Mouse (Mus musculus) ovary, adult 18-20 months (tissue): ENCODE results near the gene Gm36210.

Source experiments
- DNase-seq: peaks from one replicate; pipeline ENCODE4 v3.0.0; 2022; ENCODE audit warnings: low spot score, mixed read lengths

The Gm36210 gene

GRCm38 (mm10) chr7:4922931-4923565 is 16.7 kb upstream of the Gm36210 start:
- DNase-seq = no peak

GRCm38 (mm10) chr7:4922508-4922907 is 16.2 kb upstream of the Gm36210 start:
- peak; percentile 59 for DNase-seq

DNA sequence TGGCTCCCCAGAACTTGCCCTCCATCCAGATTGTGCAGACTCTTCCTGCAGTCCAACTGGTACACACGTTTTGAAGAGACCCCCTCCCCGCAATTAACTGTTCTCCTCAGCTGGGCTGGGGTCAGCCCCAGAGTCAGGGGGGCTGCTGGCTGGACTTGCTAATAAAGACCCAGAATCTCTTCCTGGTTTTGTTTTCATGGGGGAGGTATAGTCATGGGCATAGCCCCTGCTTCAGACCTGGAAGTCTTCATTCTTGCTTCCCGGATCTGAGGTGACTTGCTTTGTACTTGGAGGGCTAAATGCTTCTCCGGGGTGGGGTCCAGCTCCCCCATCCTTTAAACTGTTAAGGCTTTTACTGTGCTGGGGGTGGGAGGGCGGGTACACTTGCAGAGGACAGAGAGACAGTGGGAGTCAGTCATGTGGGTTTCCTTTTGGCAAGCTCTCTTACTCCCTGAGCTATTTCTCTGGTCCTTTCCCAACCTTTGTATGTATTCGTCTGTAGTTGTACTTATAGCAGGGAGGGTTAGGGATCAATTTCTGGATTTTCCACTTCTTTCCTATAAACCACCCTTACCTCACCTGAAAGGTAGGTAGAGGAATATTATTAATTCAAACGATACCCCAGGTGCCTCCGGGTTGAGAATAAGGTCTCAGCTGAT is 15.6 kb upstream of the Gm36210 start, which contains the start of gene Nat14:
Gene Nat14 (plus strand): TSS at position 205 of the 659 bp plus-strand sequence.
- DNase-seq = no peak

DNA sequence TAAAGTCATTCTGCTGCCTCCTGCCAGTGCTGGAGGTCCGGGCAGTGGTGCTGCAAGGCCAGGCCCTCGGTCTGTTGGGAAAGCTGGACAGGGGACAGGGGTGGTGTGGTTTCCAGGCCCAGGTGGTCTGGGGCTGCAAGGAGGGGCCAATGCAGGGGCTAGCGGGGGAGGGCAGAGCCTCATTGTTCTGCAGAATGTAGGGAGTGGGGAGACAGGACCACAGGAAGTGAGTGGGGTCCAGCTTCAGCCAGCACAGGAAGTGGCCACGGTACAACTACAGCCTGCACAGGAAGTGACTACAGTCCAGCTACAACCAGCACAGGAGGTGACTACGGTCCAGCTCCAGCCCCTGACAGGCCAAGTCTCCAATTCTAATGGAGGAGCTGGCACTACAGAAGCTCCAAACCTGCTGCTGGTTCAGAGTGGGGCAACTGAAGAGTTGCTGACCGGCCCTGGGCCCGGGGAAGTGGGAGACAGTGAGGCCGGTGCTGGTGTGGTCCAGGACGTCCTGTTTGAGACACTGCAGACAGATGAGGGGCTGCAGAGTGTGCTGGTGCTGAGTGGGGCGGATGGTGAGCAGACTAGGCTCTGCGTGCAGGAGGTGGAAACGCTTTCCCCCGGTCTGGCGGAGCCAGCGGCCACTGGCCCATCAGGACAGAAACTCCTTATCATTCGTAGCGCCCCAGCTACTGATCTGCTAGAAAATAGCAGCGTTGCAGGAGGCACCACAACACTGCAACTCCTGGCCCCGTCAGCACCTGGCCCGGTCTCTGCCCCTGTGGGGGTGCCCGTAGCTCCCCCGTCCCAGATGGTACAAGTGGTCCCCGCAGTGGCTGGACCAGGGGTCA is 14.9 kb upstream of the Gm36210 start:
- no peak for DNase-seq

- DNase-seq = no peak
These were observed 14.2 kb upstream of the Gm36210 start for GRCm38 (mm10) chr7:4920496-4920895.

DNA sequence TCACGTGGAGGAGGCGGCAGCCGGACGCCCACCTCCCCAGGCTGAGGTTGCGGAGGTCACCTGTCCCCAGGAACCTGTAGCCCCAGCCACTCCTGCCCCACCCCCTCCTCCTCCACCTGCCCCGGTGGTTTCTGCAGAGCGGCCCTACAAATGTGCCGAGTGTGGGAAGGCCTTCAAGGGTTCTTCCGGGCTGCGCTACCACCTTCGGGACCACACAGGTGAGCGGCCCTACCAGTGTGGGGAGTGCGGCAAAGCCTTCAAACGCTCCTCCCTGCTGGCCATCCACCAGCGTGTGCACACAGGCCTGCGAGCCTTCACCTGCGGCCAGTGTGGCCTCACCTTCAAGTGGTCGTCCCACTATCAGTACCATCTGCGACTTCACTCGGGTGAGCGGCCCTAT is 13.7 kb upstream of the Gm36210 start:
- DNase-seq = no peak

DNA sequence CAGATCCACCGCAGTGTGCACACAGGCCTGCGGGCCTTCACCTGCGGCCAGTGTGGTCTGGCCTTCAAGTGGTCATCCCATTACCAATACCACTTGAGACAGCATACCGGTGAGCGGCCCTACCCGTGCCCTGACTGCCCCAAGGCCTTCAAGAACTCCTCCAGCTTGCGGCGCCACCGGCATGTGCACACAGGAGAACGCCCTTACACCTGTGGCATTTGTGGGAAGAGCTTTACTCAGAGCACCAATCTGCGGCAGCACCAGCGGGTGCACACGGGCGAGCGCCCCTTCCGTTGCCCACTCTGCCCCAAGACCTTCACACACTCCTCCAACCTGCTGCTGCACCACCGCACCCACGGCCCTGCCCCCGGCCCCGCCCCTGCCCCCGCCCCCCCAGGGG is 12.8 kb upstream of the Gm36210 start:
- DNase-seq = no peak

GRCm38 (mm10) chr7:4918681-4919080 is 12.4 kb upstream of the Gm36210 start:
- no peak for DNase-seq

DNA sequence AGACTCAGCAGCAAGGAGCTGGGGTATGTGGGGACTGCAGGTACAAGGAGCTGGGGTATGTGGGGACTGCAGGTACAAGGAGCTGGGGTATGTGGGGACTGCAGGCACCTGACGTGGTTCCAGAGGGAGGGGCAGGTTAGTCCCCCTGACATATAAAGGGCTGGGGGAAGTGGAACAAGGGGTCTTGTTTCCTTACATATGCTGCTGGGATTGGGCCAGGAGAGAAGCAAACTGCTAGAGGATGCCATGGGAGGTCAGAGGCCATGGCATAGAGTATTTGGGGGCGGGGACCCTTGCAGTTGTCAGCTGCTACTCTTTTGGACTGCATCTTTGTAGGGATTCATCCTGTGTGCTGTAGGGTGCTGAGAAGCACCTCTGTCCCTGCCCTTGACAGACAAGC is 11.2 kb upstream of the Gm36210 start:
- no peak for DNase-seq

DNA sequence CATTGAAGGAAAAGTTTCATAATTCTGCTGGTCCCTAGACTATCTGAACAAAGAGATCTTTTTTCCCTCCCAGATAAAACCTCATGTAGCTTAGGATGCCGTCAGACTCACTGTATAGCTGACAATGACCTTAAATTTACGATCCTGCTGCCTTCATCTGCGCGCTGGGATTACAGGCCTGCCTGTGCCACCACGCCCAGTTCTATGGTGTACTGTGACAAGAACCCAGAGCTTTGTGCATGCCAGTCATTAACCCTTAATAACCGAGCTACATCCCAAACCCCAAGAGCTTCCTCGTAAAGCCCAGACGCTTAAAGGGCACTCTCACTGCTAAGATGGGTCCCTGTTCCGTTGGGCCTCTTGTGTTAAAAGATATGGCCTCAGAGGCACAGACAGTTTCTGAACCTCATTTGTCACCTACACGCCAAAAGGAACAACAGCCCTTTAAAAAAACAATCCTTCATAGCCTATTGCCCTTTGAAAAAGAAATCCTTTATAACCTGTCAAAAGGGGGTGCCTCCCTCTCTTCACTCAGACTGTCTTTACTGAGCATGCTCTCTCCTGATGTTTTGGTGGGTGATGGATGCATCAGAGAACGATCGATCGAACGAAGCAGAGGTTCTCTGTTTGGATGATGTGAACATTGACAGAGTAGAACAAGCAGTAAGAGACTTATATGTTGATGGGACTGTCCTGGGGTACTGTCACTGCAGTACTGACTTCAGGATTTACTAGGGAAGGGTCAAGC is 9.5 kb upstream of the Gm36210 start:
- no peak for DNase-seq

DNA sequence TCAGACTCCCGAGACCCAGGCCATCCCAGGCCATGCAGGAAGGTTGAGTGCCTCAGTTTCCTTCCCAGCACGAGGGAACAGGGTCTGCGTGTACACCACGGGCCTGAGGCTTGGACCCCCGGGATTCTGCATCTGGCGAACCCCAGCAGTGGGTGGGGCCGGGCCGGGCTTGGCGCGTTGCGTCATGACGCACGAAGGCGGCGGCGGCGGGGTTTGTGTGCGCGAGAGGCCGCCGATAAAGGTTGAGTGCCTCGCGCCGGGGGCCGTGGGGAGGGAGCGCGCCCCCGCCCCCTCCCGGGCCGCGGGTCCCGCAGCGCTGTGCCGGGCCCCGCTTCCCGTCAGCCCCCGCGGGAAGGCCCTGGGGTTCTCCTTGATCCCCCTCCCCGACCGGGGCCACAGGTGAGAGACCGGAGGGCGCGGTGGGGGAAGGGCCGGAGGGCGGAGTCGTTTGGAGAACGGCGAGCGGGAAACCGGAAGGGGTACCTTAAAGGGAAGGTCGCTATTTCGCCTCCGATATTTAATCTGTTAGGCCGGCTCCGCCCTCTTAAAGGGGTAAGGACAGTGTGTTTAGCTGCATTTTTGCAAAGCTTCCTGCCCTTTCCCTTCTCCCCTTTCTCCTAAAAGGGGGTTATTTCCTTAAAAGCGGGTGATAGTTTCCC is 8.8 kb upstream of the Gm36210 start, which contains the start of gene Zfp628:
Gene Zfp628 (plus strand): TSS at position 211 of the 659 bp plus-strand sequence.
- peak; percentile 83 for DNase-seq

- no peak for DNase-seq
These were observed 5.9 kb upstream of the Gm36210 start for GRCm38 (mm10) chr7:4912248-4912647.

GRCm38 (mm10) chr7:4911561-4911960 is 5.2 kb upstream of the Gm36210 start:
- DNase-seq = no peak

DNA sequence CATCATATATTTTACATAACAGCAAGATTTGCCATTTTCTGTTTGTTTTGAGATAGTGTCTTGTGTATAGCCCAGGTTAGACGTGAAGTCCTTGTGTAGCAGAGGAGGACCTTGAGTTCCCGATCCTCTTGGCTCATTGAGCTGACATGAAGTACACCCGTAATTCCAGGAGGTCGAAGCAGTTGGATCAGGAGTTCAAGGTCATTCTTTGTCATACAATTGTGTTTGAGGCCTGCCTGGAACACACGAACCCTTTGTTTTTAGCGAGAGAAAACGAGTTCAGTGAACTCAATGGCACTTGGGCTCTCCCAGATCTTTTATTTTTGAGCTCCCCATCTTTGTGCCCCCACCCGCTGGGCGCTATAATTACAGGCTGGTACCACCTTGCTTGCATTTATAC is 3.9 kb downstream of the Gm36210 start:
- DNase-seq = no peak

DNA sequence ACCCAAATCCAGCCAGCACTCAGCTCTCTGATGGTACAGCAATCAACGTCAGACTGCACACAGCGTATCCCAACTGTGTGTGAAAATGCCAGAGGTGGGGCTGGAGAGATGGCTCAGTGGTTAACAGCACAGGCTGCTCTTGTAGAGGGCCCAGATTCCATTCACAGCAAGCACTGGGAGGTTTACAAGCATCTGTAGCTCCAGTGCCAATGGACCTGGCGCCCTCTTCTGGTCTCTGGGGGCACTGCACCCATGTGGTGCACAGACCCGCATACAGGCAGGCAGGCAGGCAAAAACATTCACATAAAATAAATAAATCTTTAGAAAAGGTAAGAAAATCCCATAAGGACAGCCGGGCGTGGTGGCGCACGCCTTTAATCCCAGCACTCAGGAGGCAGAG is 5.1 kb downstream of the Gm36210 start:
- DNase-seq = no peak

DNA sequence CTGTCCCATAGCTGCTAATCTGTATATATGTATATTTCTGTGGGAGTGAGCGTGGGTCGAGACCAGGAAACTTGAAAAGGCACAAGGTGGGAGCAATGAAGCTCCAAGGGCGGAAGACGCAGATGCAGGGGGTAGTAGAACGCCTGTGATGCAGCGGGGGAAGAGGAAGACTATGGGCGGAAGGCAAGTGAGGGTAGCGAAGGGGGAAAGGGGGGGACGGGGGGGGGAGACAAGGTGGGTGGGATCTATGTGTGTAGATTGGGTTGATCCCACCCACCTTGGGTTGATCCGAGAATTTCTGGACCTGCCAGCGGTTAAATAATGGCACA is 5.8 kb downstream of the Gm36210 start:
- DNase-seq = no peak

DNA sequence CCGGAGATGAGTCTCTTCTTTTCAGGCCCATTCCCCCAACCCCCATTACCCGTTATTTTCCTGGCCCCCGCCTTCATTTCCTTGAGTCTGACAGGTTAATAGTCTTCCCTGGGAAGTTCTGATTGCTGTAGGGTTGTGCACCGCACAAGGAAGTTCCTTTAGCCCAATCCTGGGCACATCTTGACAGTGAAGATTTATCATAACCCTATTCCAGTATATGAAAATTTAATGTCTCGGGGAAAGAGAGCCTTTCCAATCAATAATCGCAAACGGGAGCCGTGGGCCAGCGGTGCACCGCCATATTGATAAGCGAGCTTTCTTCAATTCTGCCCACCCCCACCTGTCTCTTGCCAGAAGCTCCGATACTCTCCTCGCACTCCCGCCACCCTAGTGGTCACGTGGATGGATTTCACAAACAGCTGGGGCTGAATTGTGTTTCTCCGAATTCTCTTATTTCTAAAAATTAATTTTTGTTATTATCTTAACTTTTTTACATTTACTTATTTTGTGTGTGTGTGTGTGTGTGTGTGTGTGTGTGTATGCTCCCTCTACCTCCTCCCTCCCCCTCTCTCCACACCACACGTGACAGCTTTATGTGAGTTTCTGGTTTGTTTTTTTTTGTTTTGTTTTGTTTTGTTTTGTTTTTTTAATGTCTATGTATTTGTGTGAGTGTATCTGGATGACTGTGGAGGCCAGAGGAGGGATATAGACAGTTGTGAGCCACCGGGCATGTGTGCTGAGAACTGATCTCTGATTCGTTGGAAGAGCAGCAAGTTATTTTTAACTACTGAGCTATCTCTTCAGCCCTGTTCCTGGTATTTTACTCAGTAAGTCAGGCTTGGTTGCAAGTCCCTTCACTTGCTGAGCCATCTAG is 6.4 kb downstream of the Gm36210 start:
- DNase-seq = no peak

DNA sequence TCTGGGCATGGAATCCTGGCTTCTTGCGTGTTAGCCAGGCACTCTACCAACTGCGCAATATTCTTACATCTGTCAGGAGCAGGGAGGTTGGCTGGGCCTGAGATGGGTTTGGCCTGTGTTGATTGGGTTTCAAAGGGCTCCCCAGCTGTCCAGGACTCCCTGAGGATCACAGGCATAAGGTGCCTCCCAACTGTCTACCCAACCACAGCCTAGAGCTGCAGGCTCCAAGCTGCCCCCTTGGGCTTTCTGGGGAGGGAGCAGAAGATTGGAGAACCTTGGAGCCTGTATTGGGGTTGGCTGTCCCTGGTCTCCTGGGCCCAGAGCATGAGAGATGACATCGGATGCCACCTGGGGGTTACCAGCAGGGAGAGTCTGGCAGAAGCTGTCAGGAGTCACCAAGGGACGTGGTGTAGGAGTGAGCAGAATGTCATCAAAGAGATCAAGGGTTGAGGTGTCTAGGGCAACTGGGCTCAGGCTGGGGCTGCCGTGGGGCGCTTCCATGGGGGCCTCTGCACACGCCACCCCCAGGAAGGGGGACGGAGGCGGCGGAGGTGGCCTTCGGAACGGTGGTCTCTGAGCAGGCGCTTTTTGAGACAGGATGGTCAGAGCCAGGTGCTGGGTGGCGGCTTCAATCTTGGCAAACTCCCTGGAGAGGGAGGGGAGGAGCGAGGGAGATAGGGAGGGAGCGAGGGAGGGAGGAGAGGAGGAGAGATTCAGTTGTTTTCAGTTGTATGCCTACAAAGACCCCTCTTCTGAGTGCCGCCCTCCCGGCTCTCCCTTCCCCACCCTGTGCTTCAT is 7.3 kb downstream of the Gm36210 start:
- no peak for DNase-seq

DNA sequence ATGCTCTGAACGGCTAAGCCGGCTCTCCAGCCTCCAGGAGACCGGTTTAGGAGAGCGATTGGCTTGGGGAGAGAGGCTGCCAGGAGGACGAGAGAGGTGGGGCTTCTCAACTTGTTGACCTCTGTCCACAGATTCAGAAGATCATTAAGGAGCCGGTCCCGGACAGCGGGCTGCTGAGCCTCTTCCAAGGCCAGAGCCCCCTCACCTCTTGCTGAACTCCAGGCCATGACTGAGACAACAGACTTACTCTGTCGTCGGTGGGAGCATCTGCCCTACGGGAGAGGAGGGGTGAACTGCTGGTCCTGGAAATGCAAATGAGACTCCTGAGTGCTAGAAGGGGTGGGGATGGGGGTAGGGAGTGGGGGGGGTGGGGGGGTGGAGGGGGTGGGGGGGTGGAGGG is 11.1 kb downstream of the Gm36210 start:
- no peak for DNase-seq

GRCm38 (mm10) chr7:4886680-4887079 is 19.6 kb downstream of the Gm36210 start:
- DNase-seq = no peak
